Mouse (Mus musculus) megakaryocyte, embryonic 14.5 days (primary cell): ENCODE data around the gene Slc25a20.

ENCODE experiments used
- FLI1 ChIP-seq: IDR thresholded peaks from 2 replicates; pipeline ENCODE4 v1.6.1; 2012; ENCODE audit warnings: low read length, inconsistent platforms, mixed read lengths
- GATA1 ChIP-seq: IDR thresholded peaks from 3 replicates; pipeline ENCODE4 v1.6.1; 2012; ENCODE audit warnings: mixed read lengths, low read length, inconsistent platforms, borderline replicate concordance

- no peak for TF ChIP-seq GATA1
- TF ChIP-seq FLI1, result no peak
Observed at GRCm38 (mm10) chr9:108723751-108724150, 61.9 kb downstream of the Slc25a20 start.
